Mouse (Mus musculus): ENCODE results near the gene Tex261. TPM values are rescaled to one million over a fixed set of nuclear protein-coding genes. Genes with fewer than 3 reads are reported as not detected.

The Tex261 gene
- polyA plus RNA-seq (2012; rRNA removed): 82.1 and 116 TPM in 2 replicates

GRCm38 (mm10) chr6:83775638-83776293 is at the start of gene Tex261:
Gene Tex261 (minus strand): TSS chr6:83775813.

GRCm38 (mm10) chr6:83794760-83795296 is 19.2 kb upstream of the Tex261 start, which contains the start of gene Nagk:
Gene Nagk (plus strand): TSS chr6:83794982.

GRCm38 (mm10) chr6:83762344-83762743 is 13.3 kb downstream of the Tex261 start, which contains the start of gene Ankrd53:
Gene Ankrd53 (plus strand): TSS chr6:83762644.

GRCm38 (mm10) chr6:83742761-83743160 is 32.9 kb downstream of the Tex261 start, which contains the start of gene Atp6v1b1:
Gene Atp6v1b1 (plus strand): TSS chr6:83742990.

Other genes with a start within 250 kb of the Tex261 start
- gene Actg2, start 239.5 kb downstream of the Tex261 start, polyA plus RNA-seq (2012; rRNA removed): 1,877 and 1,909 TPM in 2 replicates
- 10.4 and 13.1 TPM in 2 replicates for gene Stambp, start 203.1 kb downstream of the Tex261 start, polyA plus RNA-seq (2012; rRNA removed)
- not detected in 2 replicates for gene Clec4f, start 119.6 kb downstream of the Tex261 start, polyA plus RNA-seq (2012; rRNA removed)
- gene Cd207, start 98.0 kb downstream of the Tex261 start, polyA plus RNA-seq (2012; rRNA removed): 0.07 and 0.12 TPM in 2 replicates
- gene Vax2, start 64.5 kb downstream of the Tex261 start, polyA plus RNA-seq (2012; rRNA removed): not detected in 2 replicates
- gene Atp6v1b1, start 32.8 kb downstream of the Tex261 start, polyA plus RNA-seq (2012; rRNA removed): not detected in 2 replicates
- gene Ankrd53, start 13.2 kb downstream of the Tex261 start, polyA plus RNA-seq (2012; rRNA removed): not detected in 2 replicates
- gene Nagk, start 19.2 kb upstream of the Tex261 start, polyA plus RNA-seq (2012; rRNA removed): 28.1 and 28.8 TPM in 2 replicates
- gene Paip2b, start 55.9 kb upstream of the Tex261 start, polyA plus RNA-seq (2012; rRNA removed): 3.4 and 5.0 TPM in 2 replicates
- 3.7 and 4.4 TPM in 2 replicates for gene Zfp638, start 91.3 kb upstream of the Tex261 start, polyA plus RNA-seq (2012; rRNA removed)
- 5.8 and 10.7 TPM in 2 replicates for gene Dysf, start 232.8 kb upstream of the Tex261 start, polyA plus RNA-seq (2012; rRNA removed)